Mouse (Mus musculus) urinary bladder, postnatal 4 days (tissue): ENCODE measurements at regions not wholly inside any gene's neighbourhood (a gene's known extent, or its start where the extent isn't known, plus 50 kb on each side); places are given as distances from the start of the nearest gene placed in this dataset.
A peak's percentile ranks its signal among the peaks of the same experiment; 100 is the strongest.

Source experiments
- DNase-seq, 2 experiments: peaks; one replicate each; pipeline ENCODE4 v3.0.0; 2021 to 2022; ENCODE audit warnings: low spot score in 2 of 2

GRCm38 (mm10) chr13:107182544-107182943, 160.6 kb upstream of the Kif2a start:
- peak; percentile 21 to 69 for DNase-seq

GRCm38 (mm10) chr13:107179551-107179950, 157.6 kb upstream of the Kif2a start:
- DNase-seq = no peak

GRCm38 (mm10) chr13:107177595-107177994, 155.7 kb upstream of the Kif2a start:
- DNase-seq = no peak

GRCm38 (mm10) chr13:107175891-107176290, 154.0 kb upstream of the Kif2a start:
- DNase-seq = no peak

- no peak for DNase-seq
Measured at GRCm38 (mm10) chr13:107168599-107169149, 146.7 kb upstream of the Kif2a start.

GRCm38 (mm10) chr13:107167856-107168598, 146.1 kb upstream of the Kif2a start:
- DNase-seq = no peak

GRCm38 (mm10) chr13:107151548-107151947, 129.6 kb upstream of the Kif2a start:
- no peak for DNase-seq

- DNase-seq = no peak
Measured at GRCm38 (mm10) chr13:107141209-107141608, 119.3 kb upstream of the Kif2a start.

GRCm38 (mm10) chr13:107134125-107134524, 112.2 kb upstream of the Kif2a start:
- DNase-seq = no peak

GRCm38 (mm10) chr13:107126636-107127035, 104.7 kb upstream of the Kif2a start:
- no peak for DNase-seq

- no peak for DNase-seq
Measured at GRCm38 (mm10) chr13:107124130-107124668, 102.3 kb upstream of the Kif2a start.

GRCm38 (mm10) chr13:107113949-107114690, 92.2 kb upstream of the Kif2a start:
- peak; percentile 63 to 85 for DNase-seq

GRCm38 (mm10) chr13:107108045-107108444, 86.1 kb upstream of the Kif2a start:
- no peak for DNase-seq

GRCm38 (mm10) chr13:107107572-107107971, 85.6 kb upstream of the Kif2a start:
- DNase-seq = no peak

- no peak for DNase-seq
Measured at GRCm38 (mm10) chr13:107105510-107105909, 83.6 kb upstream of the Kif2a start.

GRCm38 (mm10) chr13:107101598-107101997, 79.7 kb upstream of the Kif2a start:
- DNase-seq = peak; percentile 67 to 85

- DNase-seq = no peak
Measured at GRCm38 (mm10) chr13:107100852-107101325, 79.0 kb upstream of the Kif2a start.

- DNase-seq = no peak
Measured at GRCm38 (mm10) chr13:107100116-107100515, 78.2 kb upstream of the Kif2a start.

GRCm38 (mm10) chr13:107097005-107097404, 75.1 kb upstream of the Kif2a start:
- no peak for DNase-seq

GRCm38 (mm10) chr13:107094976-107095716, 73.2 kb upstream of the Kif2a start:
- DNase-seq = no peak

- no peak for DNase-seq
Measured at GRCm38 (mm10) chr13:107094487-107094886, 72.6 kb upstream of the Kif2a start.

GRCm38 (mm10) chr13:107093683-107094082, 71.8 kb upstream of the Kif2a start:
- DNase-seq = no peak
